Mouse (Mus musculus): ENCODE data around the gene Sun3. TPM values are rescaled to one million over a fixed set of nuclear protein-coding genes. Genes with fewer than 3 reads are reported as not detected.

Sun3 gene
- polyA plus RNA-seq, 1 experiment from 2014 or later, result 0.12 TPM

DNA sequence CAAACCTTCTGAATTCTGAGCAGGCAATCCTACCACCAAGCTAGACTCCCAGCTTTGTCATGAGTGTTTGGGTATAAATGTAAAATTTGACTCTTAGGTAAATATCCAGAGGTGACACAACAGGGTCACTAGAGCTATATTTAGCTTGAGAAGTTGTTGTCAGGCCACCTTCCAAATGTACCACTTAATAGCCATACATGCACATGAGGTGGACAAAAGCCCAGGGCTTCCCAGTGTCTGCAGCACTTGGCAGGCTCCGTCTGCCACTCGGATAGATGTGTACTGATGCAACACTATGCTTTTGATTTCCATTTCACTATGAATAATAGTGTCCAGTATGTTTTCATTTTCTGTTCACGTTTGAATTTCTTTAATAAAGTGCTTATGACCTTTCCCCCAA, 23.6 kb downstream of the Sun3 start:
- Histone ChIP-seq H3K9me3 (no peaks in the 10 kb centered on the region), H3K4me3 (no peak overlapping the region), H3K27ac (no peak overlapping the region), H3K36me3 (no peaks in the 10 kb centered on the region), H3K9ac (no peak overlapping the region), H3K4me2 (no peak overlapping the region), H3K27me3 (no peaks in the 10 kb centered on the region), H3K4me1 (no peaks in the 10 kb centered on the region)
- ATAC-seq (ENCODE audit: borderline replicate concordance, extremely low read depth, low FRiP score, low TSS enrichment), result no peak
- WGBS, result 64% methylated on average over 3 of the region's 3 CpGs

DNA sequence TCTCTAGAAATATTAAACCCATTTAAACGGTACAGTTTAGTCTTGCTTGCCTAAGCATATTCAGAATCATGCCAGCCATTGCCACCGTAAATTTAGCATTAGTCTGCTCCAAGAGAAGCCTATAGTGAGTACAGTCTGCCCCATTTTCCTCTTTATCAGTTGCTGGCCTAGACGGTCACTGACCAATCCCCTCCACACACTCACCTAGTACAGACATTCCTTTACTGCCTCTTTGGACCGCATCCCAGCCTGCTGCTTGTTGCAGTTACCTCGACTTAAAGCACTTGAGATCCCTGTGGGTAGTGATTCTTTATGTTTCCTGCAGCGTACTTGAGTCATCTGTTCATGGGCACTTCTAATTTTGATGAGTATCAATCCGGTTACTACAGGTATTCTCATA, 24.0 kb downstream of the Sun3 start:
- no peak overlapping the region for H3K4me3 ChIP-seq
- H3K4me2 ChIP-seq, result no peak overlapping the region
- 64% methylated on average over 7 of the region's 7 CpGs for WGBS
- H3K36me3 ChIP-seq, result no peaks in the 10 kb centered on the region
- no peak overlapping the region for H3K27ac ChIP-seq
- H3K9ac ChIP-seq, result no peak overlapping the region
- no peaks in the 10 kb centered on the region for H3K9me3 ChIP-seq
- no peaks in the 10 kb centered on the region for H3K4me1 ChIP-seq
- no peak for ATAC-seq (ENCODE audit: borderline replicate concordance, extremely low read depth, low FRiP score, low TSS enrichment)
- H3K27me3 ChIP-seq, result no peaks in the 10 kb centered on the region

DNA sequence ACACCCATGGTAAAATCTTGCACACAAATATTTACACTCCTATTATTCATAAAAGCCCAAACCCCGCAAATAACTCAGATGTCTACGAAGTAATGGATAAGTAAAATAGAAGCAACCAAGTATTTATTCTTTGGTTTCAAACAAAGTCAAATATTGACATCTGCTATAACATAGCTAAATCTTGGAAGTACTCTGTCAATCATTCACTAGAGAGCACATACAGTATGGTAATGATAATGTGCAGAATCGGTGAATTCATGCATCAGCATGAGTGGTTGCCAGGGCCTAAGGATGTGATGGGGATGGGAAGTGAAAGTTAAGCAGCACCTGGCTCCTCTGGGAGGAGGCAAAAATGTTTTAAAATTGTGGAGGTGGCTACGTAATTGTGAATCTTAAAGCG, 28.6 kb downstream of the Sun3 start:
- Histone ChIP-seq H3K9me3 (no peaks in the 10 kb centered on the region), H3K27me3 (no peaks in the 10 kb centered on the region), H3K4me1 (no peaks in the 10 kb centered on the region), H3K27ac (no peak overlapping the region), H3K36me3 (no peaks in the 10 kb centered on the region), H3K4me2 (no peak overlapping the region), H3K9ac (no peak overlapping the region), H3K4me3 (no peak overlapping the region)
- WGBS, result 61% methylated on average over 5 of the region's 5 CpGs
- ATAC-seq (ENCODE audit: borderline replicate concordance, extremely low read depth, low FRiP score, low TSS enrichment), result no peak

DNA sequence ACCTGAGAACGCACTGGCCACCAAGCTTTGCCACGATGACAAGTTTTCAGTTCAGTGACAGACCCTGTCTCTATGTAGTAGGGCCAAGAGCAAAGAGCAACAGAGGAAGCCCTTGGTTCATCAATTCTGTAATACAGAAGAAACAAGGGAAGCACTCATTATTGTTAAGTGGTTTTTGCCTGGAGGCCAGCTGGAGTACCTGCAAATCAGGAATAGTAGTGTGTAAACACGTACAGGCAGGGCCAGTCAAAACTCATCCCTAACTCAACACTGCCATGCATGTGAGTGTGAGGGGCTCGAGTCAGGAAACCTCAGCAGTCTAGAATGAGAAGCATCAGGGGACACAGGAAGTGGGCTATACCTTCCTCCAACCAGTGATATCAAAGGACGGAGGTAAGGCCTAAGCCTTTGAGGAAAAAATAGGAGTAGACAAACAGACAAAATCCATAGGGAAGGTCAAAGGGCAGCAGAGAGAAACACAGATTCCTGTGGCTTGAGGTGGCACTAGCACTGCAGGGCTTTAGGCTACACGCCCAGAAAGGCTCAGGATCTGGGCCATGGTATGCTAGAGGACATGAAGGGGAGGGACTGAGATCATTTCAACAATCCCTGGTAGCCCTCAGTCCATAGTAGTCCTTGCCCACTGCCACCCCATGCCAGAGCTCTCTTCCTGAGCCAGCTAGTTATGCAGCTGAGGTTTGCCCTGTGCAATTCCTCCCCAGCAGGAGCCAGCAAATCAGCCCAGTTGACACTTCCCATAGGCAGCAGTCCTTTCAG, 30.1 kb downstream of the Sun3 start:
- Histone ChIP-seq H3K9ac (no peak overlapping the region), H3K27ac (no peak overlapping the region), H3K4me3 (no peak overlapping the region), H3K9me3 (no peaks in the 10 kb centered on the region), H3K4me2 (no peak overlapping the region), H3K27me3 (no peaks in the 10 kb centered on the region), H3K4me1 (no peaks in the 10 kb centered on the region), H3K36me3 (no peaks in the 10 kb centered on the region)
- no peak for ATAC-seq (ENCODE audit: borderline replicate concordance, extremely low read depth, low FRiP score, low TSS enrichment)
- 63% methylated on average over 6 of the region's 6 CpGs for WGBS

DNA sequence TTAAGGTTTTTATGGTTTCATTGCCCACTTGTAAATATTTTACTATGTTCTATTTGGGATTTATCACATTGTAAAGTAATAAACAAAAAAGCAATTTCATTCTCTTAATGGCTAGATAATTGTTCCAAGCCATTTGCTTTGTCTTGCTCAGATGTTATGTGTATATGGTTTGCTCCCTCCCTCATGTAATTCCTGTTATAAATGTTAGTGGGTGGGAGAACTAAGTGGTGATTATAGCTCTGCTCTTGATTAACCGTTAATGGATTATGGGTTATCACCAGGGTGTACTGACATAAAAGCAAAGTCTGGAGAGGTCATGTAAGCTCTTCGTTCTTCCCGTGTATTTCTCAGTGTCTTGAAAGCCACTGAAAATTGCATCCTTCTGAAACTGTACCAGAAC, 34.1 kb downstream of the Sun3 start:
- H3K4me1 ChIP-seq, result peaks cover 7% of the 10 kb centered on the region
- H3K36me3 ChIP-seq, result no peaks in the 10 kb centered on the region
- H3K27me3 ChIP-seq, result no peaks in the 10 kb centered on the region
- H3K4me2 ChIP-seq, result no peak overlapping the region
- H3K9me3 ChIP-seq, result no peaks in the 10 kb centered on the region
- no peak for ATAC-seq (ENCODE audit: borderline replicate concordance, extremely low read depth, low FRiP score, low TSS enrichment)
- H3K9ac ChIP-seq, result no peak overlapping the region
- WGBS, result 65% methylated on average over 3 of the region's 3 CpGs
- no peak overlapping the region for H3K4me3 ChIP-seq
- no peak overlapping the region for H3K27ac ChIP-seq

DNA sequence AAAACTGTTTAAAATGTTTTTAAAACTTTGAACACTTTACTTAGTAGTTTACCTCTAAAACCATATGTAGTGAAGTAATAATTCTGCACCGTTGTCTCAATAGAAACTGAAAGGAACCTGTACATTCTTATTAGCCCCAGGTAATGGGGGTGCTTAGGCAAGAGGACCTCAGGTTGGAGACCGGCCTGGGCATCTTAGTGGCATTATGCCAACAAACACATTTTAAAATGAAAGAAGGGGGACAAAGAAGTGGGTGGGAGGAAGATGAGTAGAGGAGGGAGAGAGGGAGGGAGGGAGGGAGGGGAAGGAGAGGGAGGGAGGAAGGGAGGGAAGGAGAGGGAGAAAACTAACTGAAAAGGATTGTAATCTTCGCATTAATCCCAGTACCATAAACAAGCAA, 37.4 kb downstream of the Sun3 start:
- H3K9me3 ChIP-seq, result no peaks in the 10 kb centered on the region
- H3K27me3 ChIP-seq, result no peaks in the 10 kb centered on the region
- H3K4me2 ChIP-seq, result peak overlapping the region; percentile 70
- ATAC-seq (ENCODE audit: borderline replicate concordance, extremely low read depth, low FRiP score, low TSS enrichment), result peak; percentile 36; the same call in 1 of the 2 replicates
- H3K9ac ChIP-seq, result peak overlapping the region; percentile 94
- WGBS, result 2% methylated on average over 3 of the region's 3 CpGs
- H3K36me3 ChIP-seq, result peaks cover 9% of the 10 kb centered on the region
- H3K27ac ChIP-seq, result peak overlapping the region; percentile 96
- H3K4me3 ChIP-seq, result peak overlapping the region; percentile 89
- peaks cover 15% of the 10 kb centered on the region for H3K4me1 ChIP-seq

DNA sequence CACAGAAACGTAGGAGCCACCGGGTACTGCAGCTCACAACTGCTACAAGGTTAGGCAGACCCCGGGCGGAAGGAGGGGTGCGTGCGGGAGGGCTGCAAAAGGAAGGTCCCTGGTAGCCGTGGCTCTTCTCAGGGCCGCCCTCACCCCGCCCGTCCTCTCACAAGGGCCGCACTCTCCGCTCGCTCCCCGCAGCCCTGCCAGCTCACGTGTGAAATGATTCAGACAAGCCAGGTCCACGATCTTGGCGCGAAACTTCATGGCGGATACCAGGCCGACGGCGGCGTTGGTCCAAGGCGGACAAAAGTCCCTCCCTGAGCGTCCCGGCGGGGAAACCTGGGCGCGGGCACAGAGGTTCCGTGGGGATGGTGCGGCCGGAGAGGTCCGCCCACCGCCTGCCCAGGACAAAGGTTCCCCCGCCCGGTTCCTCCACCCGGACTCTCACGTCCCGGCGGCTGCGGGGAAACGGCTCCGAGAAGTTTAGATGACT, 37.9 kb downstream of the Sun3 start, which contains the start of gene Hus1:
Gene Hus1, minus strand, starts transcription at position 339 of the 487 bp plus-strand sequence.
- Histone ChIP-seq H3K9ac (peak within 1 kb of the TSS; percentile 94), H3K4me1 (peaks cover 15% of the 10 kb centered on the region), H3K36me3 (peaks cover 13% of the 10 kb centered on the region), H3K27ac (peak within 1 kb of the TSS; percentile 96), H3K27me3 (no peaks in the 10 kb centered on the region), H3K4me3 (peak within 1 kb of the TSS; percentile 89), H3K4me2 (peak within 1 kb of the TSS; percentile 70), H3K9me3 (no peaks in the 10 kb centered on the region)
- 1% methylated on average over 43 of the region's 43 CpGs for WGBS
- ATAC-seq (ENCODE audit: borderline replicate concordance, extremely low read depth, low FRiP score, low TSS enrichment), result peak; percentile 97

DNA sequence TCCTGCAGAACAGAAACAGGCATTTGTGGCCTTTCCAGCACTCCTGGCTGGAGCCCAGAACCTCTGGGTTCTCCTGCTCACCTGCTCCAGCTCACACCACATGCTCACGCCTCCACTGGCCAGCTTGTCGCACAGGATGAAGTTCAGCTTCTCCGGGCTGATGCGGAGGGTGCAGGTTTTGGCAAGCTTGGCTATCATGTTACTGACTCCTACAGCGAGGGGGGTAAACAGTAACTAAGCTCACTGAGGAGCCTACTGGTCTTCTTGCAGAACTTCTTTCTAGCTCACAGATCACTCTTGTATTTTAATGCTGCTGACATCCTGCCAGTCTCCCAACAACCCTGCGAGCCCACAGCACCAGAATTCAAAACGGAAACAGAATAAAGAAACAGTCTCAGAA, 38.4 kb downstream of the Sun3 start:
- peak overlapping the region; percentile 70 for H3K4me2 ChIP-seq
- H3K27ac ChIP-seq, result peak overlapping the region; percentile 96
- H3K4me3 ChIP-seq, result peak overlapping the region; percentile 89
- H3K27me3 ChIP-seq, result no peaks in the 10 kb centered on the region
- 0% methylated on average over 7 of the region's 7 CpGs for WGBS
- H3K9ac ChIP-seq, result peak overlapping the region; percentile 94
- ATAC-seq (ENCODE audit: borderline replicate concordance, extremely low read depth, low FRiP score, low TSS enrichment), result peak; percentile 66
- H3K9me3 ChIP-seq, result no peaks in the 10 kb centered on the region
- H3K36me3 ChIP-seq, result peaks cover 16% of the 10 kb centered on the region
- H3K4me1 ChIP-seq, result peaks cover 15% of the 10 kb centered on the region

DNA sequence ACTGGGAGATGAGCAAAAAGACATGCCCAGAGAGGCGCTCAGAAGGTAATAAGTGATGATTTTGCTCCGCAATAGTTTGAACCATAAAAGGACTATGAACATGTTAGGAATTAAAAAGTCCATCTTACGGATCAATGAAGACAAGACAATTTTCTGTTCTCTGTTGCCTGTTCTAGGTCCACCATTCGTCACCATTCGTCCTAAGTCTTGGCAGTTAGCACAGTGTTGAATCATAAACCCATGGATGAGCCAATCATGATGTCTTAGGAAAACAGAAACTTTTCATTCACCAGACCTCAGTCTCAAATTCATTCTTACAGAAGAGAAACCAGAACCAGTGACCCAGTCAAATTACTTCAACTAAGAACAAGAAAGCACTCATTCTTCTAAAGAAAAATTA, 40.0 kb downstream of the Sun3 start:
- no peak for ATAC-seq (ENCODE audit: borderline replicate concordance, extremely low read depth, low FRiP score, low TSS enrichment)
- Histone ChIP-seq H3K27ac (no peak overlapping the region), H3K9ac (no peak overlapping the region), H3K27me3 (no peaks in the 10 kb centered on the region), H3K4me3 (no peak overlapping the region), H3K9me3 (no peaks in the 10 kb centered on the region), H3K4me2 (no peak overlapping the region), H3K36me3 (peaks cover 32% of the 10 kb centered on the region), H3K4me1 (peaks cover 15% of the 10 kb centered on the region)
- 97% methylated on average over 5 of the region's 5 CpGs for WGBS

DNA sequence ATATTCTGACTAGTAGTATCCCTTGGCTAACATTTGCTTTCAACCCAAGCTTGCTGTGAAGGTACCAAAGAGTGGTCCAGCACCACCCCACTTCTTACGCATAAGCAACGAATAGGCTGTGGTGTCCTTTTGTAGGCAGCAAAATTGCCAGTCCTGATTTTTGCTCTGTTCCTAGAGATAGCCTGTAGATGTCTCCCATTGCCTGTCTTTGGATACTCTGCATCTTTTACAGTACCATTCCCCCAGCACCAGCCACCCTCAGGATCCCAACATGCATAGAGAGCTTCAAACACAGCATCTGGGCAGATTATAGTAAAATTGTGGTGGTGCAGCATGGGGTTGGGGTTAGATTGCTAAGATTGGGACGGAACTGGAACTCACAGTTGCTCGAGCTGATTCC, 60.7 kb downstream of the Sun3 start:
- peaks cover 12% of the 10 kb centered on the region for H3K4me1 ChIP-seq
- no peak overlapping the region for H3K27ac ChIP-seq
- no peaks in the 10 kb centered on the region for H3K9me3 ChIP-seq
- no peak for ATAC-seq (ENCODE audit: borderline replicate concordance, extremely low read depth, low FRiP score, low TSS enrichment)
- WGBS, result 67% methylated on average over 4 of the region's 4 CpGs
- no peak overlapping the region for H3K9ac ChIP-seq
- H3K4me3 ChIP-seq, result no peak overlapping the region
- peaks cover 18% of the 10 kb centered on the region for H3K36me3 ChIP-seq
- H3K27me3 ChIP-seq, result no peaks in the 10 kb centered on the region
- H3K4me2 ChIP-seq, result no peak overlapping the region

DNA sequence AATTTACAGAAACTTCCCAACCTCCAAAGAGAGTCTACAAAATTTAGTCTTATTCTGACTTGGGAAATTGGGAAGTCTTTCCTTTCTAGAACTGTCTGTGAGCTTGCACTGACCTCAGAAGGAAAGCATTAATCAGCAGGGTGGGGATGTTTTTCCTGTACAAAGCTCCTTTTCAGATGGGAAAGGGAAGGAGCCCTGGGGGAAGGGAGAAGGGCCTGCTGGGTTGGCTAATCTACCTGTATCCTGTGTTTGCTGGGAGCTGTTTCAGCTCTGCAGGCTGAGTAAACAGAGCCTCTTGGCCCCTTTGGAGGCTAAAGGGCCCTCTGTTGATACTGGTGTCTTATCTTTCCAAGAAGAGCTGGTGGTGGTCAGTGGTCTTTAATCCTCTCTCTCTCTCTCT, 62.7 kb downstream of the Sun3 start:
- Histone ChIP-seq H3K4me2 (no peak overlapping the region), H3K27me3 (no peaks in the 10 kb centered on the region), H3K27ac (no peak overlapping the region), H3K9ac (no peak overlapping the region), H3K4me3 (no peak overlapping the region), H3K4me1 (peaks cover 12% of the 10 kb centered on the region), H3K36me3 (0 out of 2 replicates have a peak, but pooled peaks cover under 1% of the 10 kb centered on the region), H3K9me3 (no peaks in the 10 kb centered on the region)
- ATAC-seq (ENCODE audit: borderline replicate concordance, extremely low read depth, low FRiP score, low TSS enrichment), result peak; percentile 21; the same call in 1 of the 2 replicates

DNA sequence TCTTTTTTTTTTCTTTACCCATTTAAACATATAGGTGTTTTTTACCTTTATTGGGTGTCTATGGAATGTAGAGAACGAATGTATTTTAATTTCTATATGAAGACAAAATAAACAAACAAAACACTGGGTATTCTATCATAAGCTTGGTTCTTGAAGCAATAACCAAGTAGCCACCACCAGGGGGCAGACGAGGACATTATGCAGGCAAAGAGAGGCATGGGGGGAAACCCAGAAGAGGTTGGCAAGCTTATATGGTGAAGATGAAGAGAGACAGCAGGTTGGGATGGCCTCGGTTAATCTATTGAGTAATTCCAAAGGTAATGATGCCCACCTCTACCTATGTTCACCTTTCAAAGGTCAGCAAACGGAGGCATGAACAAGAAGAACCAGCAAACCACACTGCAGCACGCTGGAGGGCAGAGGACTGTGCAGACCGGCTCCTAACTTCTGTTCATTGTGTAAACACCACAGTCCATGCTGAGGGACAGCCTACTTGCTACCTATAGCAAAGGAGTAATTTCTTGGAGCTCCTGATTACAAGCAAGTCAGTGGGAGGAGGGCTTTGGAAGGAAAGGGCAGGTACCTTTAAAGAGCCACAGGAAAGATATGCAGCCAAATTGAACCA, 65.4 kb downstream of the Sun3 start:
- no peak overlapping the region for H3K4me3 ChIP-seq
- H3K36me3 ChIP-seq, result no peaks in the 10 kb centered on the region
- peaks cover 12% of the 10 kb centered on the region for H3K4me1 ChIP-seq
- WGBS, result 28% methylated on average over 6 of the region's 6 CpGs
- no peak overlapping the region for H3K4me2 ChIP-seq
- no peaks in the 10 kb centered on the region for H3K9me3 ChIP-seq
- no peak overlapping the region for H3K9ac ChIP-seq
- no peak overlapping the region for H3K27ac ChIP-seq
- no peaks in the 10 kb centered on the region for H3K27me3 ChIP-seq
- no peak for ATAC-seq (ENCODE audit: borderline replicate concordance, extremely low read depth, low FRiP score, low TSS enrichment)

Data from lung, embryonic 15.5 days (tissue).